ENCODE assay signal across 8 mouse cellular contexts in the genomic region with DNA sequence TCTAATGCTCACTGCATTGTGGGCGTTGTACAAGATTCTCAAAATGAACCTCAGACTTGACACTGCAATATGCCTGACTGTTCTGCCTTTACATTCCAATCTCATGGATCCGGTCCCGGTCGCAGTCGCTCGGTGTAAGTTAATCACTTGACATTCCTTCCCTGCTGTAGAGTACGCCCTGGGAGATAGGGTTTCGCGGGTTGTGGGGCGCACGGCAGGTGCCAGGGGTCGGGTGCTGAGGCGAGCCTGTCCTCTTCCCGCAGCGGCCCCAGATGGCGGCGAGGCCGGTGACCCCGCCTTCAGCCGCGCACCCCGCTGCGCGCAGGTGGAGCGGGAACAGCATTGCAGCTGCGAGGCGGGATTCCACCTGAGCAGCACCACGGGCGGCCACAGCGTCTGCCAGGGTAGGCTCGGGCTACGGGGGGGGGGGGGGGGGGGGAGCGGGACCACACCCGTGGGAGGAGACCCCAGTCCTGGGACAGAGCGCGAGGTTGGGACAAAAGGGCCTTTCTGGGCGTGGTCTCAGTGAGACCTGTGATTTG. TPM values are rescaled to one million over a fixed set of nuclear protein-coding genes. Genes with fewer than 3 reads are reported as not detected.
DNase-seq lines count a peak whose midpoint lies in the region; ATAC-seq lines count a peak whose summit lies in the region.

No protein-coding gene starts in this region.

- H3K27me3 ChIP-seq in lung, embryonic 16.5 days (ENCODE audit: control insufficient read depth, insufficient read depth, low read depth, low read length), result no peaks in the 10 kb centered on the region
- no peaks in the 10 kb centered on the region for H3K27me3 ChIP-seq in kidney, embryonic 16.5 days (ENCODE audit: insufficient read depth, low read length)
- H3K27me3 ChIP-seq in neural tube, embryonic 12.5 days (replicated peaks), result no peaks in the 10 kb centered on the region

- peak; percentile 78 for ATAC-seq in lung, embryonic 16.5 days (ENCODE audit: low read depth)
- ATAC-seq in kidney, embryonic 16.5 days (ENCODE audit: low FRiP score, low TSS enrichment), result peak; percentile 50; the same call in 1 of the 2 replicates
- peak; percentile 56; the same call in 1 of the 2 replicates for ATAC-seq in neural tube, embryonic 12.5 days (ENCODE audit: low FRiP score, low read depth)

- peak overlapping the region; percentile 53 for H3K9ac ChIP-seq in lung, embryonic 16.5 days (ENCODE audit: low read length)
- H3K9ac ChIP-seq in kidney, embryonic 16.5 days (replicated peaks; ENCODE audit: low read length), result peak overlapping the region; percentile 56; the same call in 1 of the 2 replicates
- peak overlapping the region; percentile 35; the same call in 1 of the 2 replicates for H3K9ac ChIP-seq in neural tube, embryonic 12.5 days

- no peaks in the 10 kb centered on the region for H3K36me3 ChIP-seq in lung, embryonic 16.5 days (ENCODE audit: control insufficient read depth, insufficient read depth, low read length)
- no peaks in the 10 kb centered on the region for H3K36me3 ChIP-seq in kidney, embryonic 16.5 days (ENCODE audit: insufficient read depth, low read length)
- no peaks in the 10 kb centered on the region for H3K36me3 ChIP-seq in neural tube, embryonic 12.5 days

- 3% methylated on average over 21 of the region's 37 CpGs for WGBS in lung, embryonic 16.5 days
- WGBS in kidney, embryonic 16.5 days, result 5% methylated on average over 26 of the region's 37 CpGs
- 4% methylated on average over 36 of the region's 37 CpGs for WGBS in neural tube, embryonic 12.5 days

- peak overlapping the region; percentile 45 for H3K4me3 ChIP-seq in lung, embryonic 16.5 days (ENCODE audit: low read length)
- H3K4me3 ChIP-seq in kidney, embryonic 16.5 days (ENCODE audit: low read length), result peak overlapping the region; percentile 48
- H3K4me3 ChIP-seq in neural tube, embryonic 12.5 days, result peak overlapping the region; percentile 34

- no peak overlapping the region for H3K27ac ChIP-seq in lung, embryonic 16.5 days (ENCODE audit: low read length)
- no peak overlapping the region for H3K27ac ChIP-seq in kidney, embryonic 16.5 days (ENCODE audit: low read length)
- no peak overlapping the region for H3K27ac ChIP-seq in neural tube, embryonic 12.5 days

- peaks cover 5% of the 10 kb centered on the region; the same call in 1 of the 2 replicates for H3K9me3 ChIP-seq in lung, embryonic 16.5 days (ENCODE audit: control insufficient read depth, low read length)
- peaks cover 4% of the 10 kb centered on the region; the same call in 1 of the 2 replicates for H3K9me3 ChIP-seq in kidney, embryonic 16.5 days (ENCODE audit: low read length)
- H3K9me3 ChIP-seq in neural tube, embryonic 12.5 days, result no peaks in the 10 kb centered on the region

- DNase-seq in lung, postnatal 14 days, result no peak
- peak; percentile 17 for DNase-seq in embryo, embryonic 11.5 days (ENCODE audit: low read depth, low spot score)
- DNase-seq in adipocyte (ENCODE audit: low spot score), result no peak
- no peak for DNase-seq in adrenal gland, postnatal 25 days
- DNase-seq in layer of hippocampus, adult 8-10 months (ENCODE audit: low spot score in 2 of 2), result no peak

- H3K4me1 ChIP-seq in lung, embryonic 16.5 days (replicated peaks; ENCODE audit: control insufficient read depth, insufficient read depth, low read length), result no peaks in the 10 kb centered on the region; the same call in 1 of the 2 replicates
- peaks cover 21% of the 10 kb centered on the region for H3K4me1 ChIP-seq in kidney, embryonic 16.5 days (ENCODE audit: insufficient read depth, low read length)
- peaks cover 7% of the 10 kb centered on the region for H3K4me1 ChIP-seq in neural tube, embryonic 12.5 days

- peak overlapping the region; percentile 57 for H3K4me2 ChIP-seq in lung, embryonic 16.5 days (ENCODE audit: low read depth, low read length)
- H3K4me2 ChIP-seq in kidney, embryonic 16.5 days (replicated peaks; ENCODE audit: low read depth, low read length), result peak overlapping the region; percentile 70
- peak overlapping the region; percentile 78 for H3K4me2 ChIP-seq in neural tube, embryonic 12.5 days (replicated peaks)

RNA-seq across cellular contexts. Expression of gene Fbln7, which starts 29.5 kb away (rescaled TPM):
- polyA plus RNA-seq in lung, embryonic 16.5 days (2015; fragmentation: Nextera tagmentation; extraction: Ambion mirVana), result 7.9 and 8.0 TPM in 2 replicates
- polyA plus RNA-seq in kidney, embryonic 16.5 days (2015; fragmentation: Nextera tagmentation; extraction: Ambion mirVana), result 8.1 TPM in 2 replicates
- polyA plus RNA-seq in neural tube, embryonic 12.5 days (2016; fragmentation: Nextera tagmentation; extraction: Ambion mirVana), result 1.3 and 1.4 TPM in 2 replicates
- 2.2 and 3.6 TPM in 2 replicates for total RNA-seq in adrenal gland, postnatal 25 days (2021)
- total RNA-seq in layer of hippocampus, adult 8-10 months (2022), result 1 to 10 TPM; 1.0 to 2.1 (median 1.9) TPM

RNA-seq across cellular contexts. Expression of gene Zc3h8, which starts 51.6 kb away (rescaled TPM):
- polyA plus RNA-seq in lung, embryonic 16.5 days (2015; fragmentation: Nextera tagmentation; extraction: Ambion mirVana), result 6.4 and 7.2 TPM in 2 replicates
- 7.9 and 8.2 TPM in 2 replicates for polyA plus RNA-seq in kidney, embryonic 16.5 days (2015; fragmentation: Nextera tagmentation; extraction: Ambion mirVana)
- 8.2 and 10.8 TPM in 2 replicates for polyA plus RNA-seq in neural tube, embryonic 12.5 days (2016; fragmentation: Nextera tagmentation; extraction: Ambion mirVana)
- total RNA-seq in adrenal gland, postnatal 25 days (2021), result 4.9 and 7.0 TPM in 2 replicates
- 1 to 10 TPM; 4.5 to 7.4 (median 6.0) TPM for total RNA-seq in layer of hippocampus, adult 8-10 months (2022)
